Mouse (Mus musculus): ENCODE measurements around the gene Itsn2.

- no peak for TF ChIP-seq CTCF (conservative IDR thresholded peaks at IDR 0.05; ENCODE audit: insufficient read depth, insufficient read length, low read depth, low read length)
- TF ChIP-seq POLR2A (IDR thresholded peaks at IDR 0.05; ENCODE audit: low read depth, low read length), result no peak
These were observed 116.6 kb downstream of the Itsn2 start for GRCm38 (mm10) chr12:4708881-4709604.

Data from kidney, adult 2 months (tissue).